Mouse (Mus musculus) heart, embryonic 10.5 days (tissue): ENCODE measurements at regions not wholly inside any gene's neighbourhood (a gene's known extent, or its start where the extent isn't known, plus 50 kb on each side); places are given as distances from the start of the nearest gene placed in this dataset.
A peak's percentile ranks its signal among the peaks of the same experiment; 100 is the strongest.
"Not testable (repeated sequence)": the region's sequence is repeated elsewhere in the genome, so short reads cannot be mapped to it uniquely, and the experiment has no call there.

Experiments
- DNase-seq: peaks from one replicate; pipeline ENCODE4 v3.0.0-alpha.2; 2017; ENCODE audit warnings: low spot score
- H3K27ac ChIP-seq: fragments of 300-500 bp; sonication (generic); 2 replicates; pipeline ENCODE4 v1.5.1; 2016; ENCODE audit warnings: mild to moderate bottlenecking
- H3K27me3 ChIP-seq: fragments of 300-500 bp; sonication (generic); 2 replicates; pipeline ENCODE4 v1.6.1; 2016; ENCODE audit warnings: mild to moderate bottlenecking; ENCODE audit not compliant: poor library complexity, insufficient read depth, severe bottlenecking
- H3K36me3 ChIP-seq: fragments of 300-500 bp; sonication (generic); 2 replicates; pipeline ENCODE4 v1.6.1; 2016; ENCODE audit warnings: mild to moderate bottlenecking, moderate library complexity
- H3K4me1 ChIP-seq: fragments of 300-500 bp; sonication (generic); 2 replicates; pipeline ENCODE4 v1.6.1; 2016; ENCODE audit warnings: mild to moderate bottlenecking
- H3K4me3 ChIP-seq: fragments of 300-500 bp; sonication (generic); 2 replicates; pipeline ENCODE4 v1.5.1; 2016; ENCODE audit warnings: mild to moderate bottlenecking, moderate library complexity
- H3K9me3 ChIP-seq: fragments of 300-500 bp; sonication (generic); 2 replicates; pipeline ENCODE4 v1.6.1; 2016; ENCODE audit warnings: mild to moderate bottlenecking, moderate library complexity
- WGBS: fragments of 180-500 bp; shearing (Covaris S2); methylation state at CpG from one replicate; pipeline ENCODE4 v1.1.7; 2016; 5-methylcytosine and 5-hydroxymethylcytosine counted together

DNA sequence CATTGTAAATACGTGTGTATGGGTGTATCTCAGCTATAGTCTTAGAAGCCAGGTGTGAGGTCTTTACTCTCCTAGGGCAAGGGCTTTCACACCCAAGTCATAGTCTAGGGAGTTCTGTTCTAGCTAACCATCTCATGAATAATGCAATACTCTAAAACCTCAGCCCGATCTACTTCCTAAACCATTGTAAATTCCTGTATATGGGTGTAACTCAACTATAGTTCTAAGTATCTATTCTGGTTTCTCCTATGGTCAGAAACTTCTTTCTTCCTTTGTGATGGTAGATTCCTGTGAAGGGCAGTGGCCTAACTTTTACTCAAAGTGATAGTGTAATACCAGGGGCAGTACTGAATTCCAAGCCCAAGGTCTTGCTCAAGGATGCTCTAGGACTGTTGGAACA is 58.7 kb upstream of the Srd5a3 start:
- H3K27ac ChIP-seq, H3K4me1 ChIP-seq, H3K27me3 ChIP-seq, H3K4me3 ChIP-seq, DNase-seq, H3K36me3 ChIP-seq, H3K9me3 ChIP-seq: not testable (repeated sequence)
- 80% methylated on average over 2 of the region's 2 CpGs for WGBS

GRCm38 (mm10) chr5:76080429-76080828 is 59.6 kb upstream of the Srd5a3 start:
- no peak for DNase-seq
- no peak overlapping the region for H3K4me3 ChIP-seq
- no peak overlapping the region for H3K27ac ChIP-seq
- H3K27me3 ChIP-seq = no peaks in the 10 kb centered on the region
- H3K4me1 ChIP-seq = 0 out of 2 replicates have a peak, but pooled peaks cover 11% of the 10 kb centered on the region
- H3K9me3 ChIP-seq = no peaks in the 10 kb centered on the region
- no peaks in the 10 kb centered on the region for H3K36me3 ChIP-seq
- 87% methylated on average over 8 of the region's 8 CpGs for WGBS

- DNase-seq = peak; percentile 75
- Histone ChIP-seq H3K36me3 (no peaks in the 10 kb centered on the region), H3K9me3 (no peaks in the 10 kb centered on the region), H3K27me3 (no peaks in the 10 kb centered on the region), H3K27ac (peak overlapping the region; percentile 66; the same call in 1 of the 2 replicates), H3K4me3 (no peak overlapping the region), H3K4me1 (0 out of 2 replicates have a peak, but pooled peaks cover 13% of the 10 kb centered on the region)
- WGBS = 61% methylated on average over 11 of the region's 11 CpGs
These were observed 60.7 kb upstream of the Srd5a3 start for GRCm38 (mm10) chr5:76079204-76080025.

DNA sequence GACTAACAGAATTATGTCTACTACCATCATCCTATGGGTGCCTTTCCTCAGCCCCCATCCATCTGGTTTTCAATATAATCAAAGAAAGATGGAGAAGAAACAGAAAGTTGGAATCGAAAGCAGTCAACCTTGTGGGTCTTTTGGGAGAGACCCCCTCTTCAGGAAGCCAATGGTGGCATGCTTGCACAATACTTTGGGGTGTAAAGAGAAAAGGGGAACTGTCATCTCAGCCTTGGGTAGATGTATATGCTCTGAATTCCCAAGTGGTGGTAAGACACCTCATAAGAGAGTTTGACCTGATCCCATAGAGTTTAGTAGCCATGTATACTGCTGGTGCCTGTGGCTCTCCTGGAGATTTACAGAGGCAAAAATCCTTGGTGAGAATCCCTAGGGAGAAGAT is 61.6 kb upstream of the Srd5a3 start:
- H3K27me3 ChIP-seq = no peaks in the 10 kb centered on the region
- 0 out of 2 replicates have a peak overlapping the region, but pooled peaks have one; percentile 18 for H3K27ac ChIP-seq
- WGBS = 97% methylated on average over 1 of the region's 1 CpGs

DNA sequence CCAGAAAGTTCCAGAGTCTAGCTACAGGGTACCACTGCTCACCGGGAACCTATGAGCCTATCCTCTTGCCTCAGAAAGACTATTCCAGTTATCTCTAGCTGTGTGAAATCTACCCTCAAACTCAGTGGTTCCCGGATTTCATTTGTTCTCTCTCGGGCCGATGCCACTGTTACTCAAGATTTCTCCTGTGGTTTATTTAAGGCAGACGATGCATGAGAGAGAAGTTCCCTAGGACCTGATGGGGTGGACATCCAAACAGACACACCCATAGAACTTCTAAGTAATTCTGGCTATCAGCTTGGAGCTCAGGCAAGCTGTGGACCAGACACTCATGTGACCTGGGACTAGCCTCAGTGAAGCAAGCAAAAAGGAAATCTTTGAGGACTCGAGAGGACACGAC is 63.8 kb upstream of the Srd5a3 start:
- DNase-seq = no peak
- no peak overlapping the region for H3K4me3 ChIP-seq
- 0 out of 2 replicates have a peak, but pooled peaks cover 13% of the 10 kb centered on the region for H3K4me1 ChIP-seq
- H3K27me3 ChIP-seq = no peaks in the 10 kb centered on the region
- no peaks in the 10 kb centered on the region for H3K36me3 ChIP-seq
- H3K9me3 ChIP-seq = no peaks in the 10 kb centered on the region
- no peak overlapping the region for H3K27ac ChIP-seq
- whole genome bisulfite sequencing = 77% methylated on average over 7 of the region's 7 CpGs

More for the DNA sequence above, 61.6 kb upstream of the Srd5a3 start:
- no peaks in the 10 kb centered on the region for H3K36me3 ChIP-seq
- no peaks in the 10 kb centered on the region for H3K9me3 ChIP-seq
- no peak overlapping the region for H3K4me3 ChIP-seq
- DNase-seq = no peak
- H3K4me1 ChIP-seq = 0 out of 2 replicates have a peak, but pooled peaks cover 13% of the 10 kb centered on the region

DNA sequence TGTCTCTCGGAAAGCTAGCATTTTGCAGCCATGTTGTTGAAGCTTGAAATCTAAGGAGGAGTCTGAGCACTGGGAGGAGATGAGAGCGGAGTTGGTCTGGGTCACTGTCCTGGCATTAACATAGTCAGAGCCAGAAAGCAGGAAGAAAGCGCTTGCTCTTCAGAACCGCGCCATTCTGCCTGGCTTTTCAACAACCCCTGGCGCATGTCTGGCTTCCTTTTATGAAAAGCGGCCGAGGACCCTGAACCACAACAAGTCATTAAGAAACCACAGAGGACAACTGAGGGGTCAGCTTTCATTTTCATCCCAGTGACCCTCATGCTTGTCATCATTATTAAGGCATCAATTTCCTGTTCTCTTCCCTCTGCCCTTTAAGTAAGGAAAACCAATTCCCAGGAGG is 64.7 kb upstream of the Srd5a3 start:
- no peaks in the 10 kb centered on the region for H3K27me3 ChIP-seq
- H3K36me3 ChIP-seq = no peaks in the 10 kb centered on the region
- no peak for DNase-seq
- 66% methylated on average over 8 of the region's 8 CpGs for WGBS
- 0 out of 2 replicates have a peak overlapping the region, but pooled peaks have one; percentile 52 for H3K27ac ChIP-seq
- 0 out of 2 replicates have a peak, but pooled peaks cover 13% of the 10 kb centered on the region for H3K4me1 ChIP-seq
- no peaks in the 10 kb centered on the region for H3K9me3 ChIP-seq
- H3K4me3 ChIP-seq = no peak overlapping the region

DNA sequence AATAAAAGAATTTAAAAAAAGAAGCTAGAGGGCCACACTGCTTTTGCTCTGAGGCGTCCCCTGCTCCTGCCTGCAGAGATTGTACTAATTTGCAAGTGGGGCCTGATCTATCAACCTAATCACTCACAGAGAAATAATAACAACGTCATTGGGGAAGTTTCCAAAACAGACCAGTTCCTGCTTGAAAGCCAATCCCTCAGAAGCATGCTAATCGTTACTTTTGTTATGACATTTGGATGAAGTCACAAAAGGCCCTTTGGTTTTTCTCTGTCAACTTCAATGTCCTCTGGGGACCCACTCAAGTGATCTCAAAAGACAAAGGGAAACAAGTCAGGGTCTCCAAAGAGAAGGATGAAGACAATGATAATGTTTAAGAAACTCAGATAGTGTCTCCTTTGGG is 72.2 kb upstream of the Srd5a3 start:
- peak overlapping the region; percentile 39; the same call in 1 of the 2 replicates for H3K27ac ChIP-seq
- 38% methylated on average over 3 of the region's 3 CpGs for WGBS
- no peak for DNase-seq
- no peak overlapping the region for H3K4me3 ChIP-seq
- H3K27me3 ChIP-seq = no peaks in the 10 kb centered on the region
- no peaks in the 10 kb centered on the region for H3K36me3 ChIP-seq
- peaks cover 53% of the 10 kb centered on the region for H3K4me1 ChIP-seq
- no peaks in the 10 kb centered on the region for H3K9me3 ChIP-seq

DNA sequence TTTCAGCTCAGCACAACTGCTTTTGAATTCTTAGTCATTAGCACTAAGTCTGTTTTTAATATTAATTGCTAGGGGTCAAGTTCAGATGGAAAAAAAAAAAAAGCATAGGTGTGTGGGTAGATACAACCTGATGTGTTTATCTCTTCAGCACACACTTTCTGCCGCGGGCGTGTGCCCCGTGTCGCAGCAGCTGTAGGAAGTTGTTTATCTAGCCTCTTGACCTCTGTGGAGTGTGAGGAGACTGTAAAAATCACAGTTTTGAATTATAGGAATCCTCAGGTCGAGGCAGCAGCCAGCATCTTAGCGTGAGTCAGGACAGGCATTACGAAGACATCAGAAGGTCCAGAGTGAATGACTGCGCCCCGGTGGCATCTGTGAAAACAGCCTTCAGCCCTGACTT is 72.8 kb upstream of the Srd5a3 start:
- H3K27me3 ChIP-seq = no peaks in the 10 kb centered on the region
- H3K4me1 ChIP-seq = peaks cover 53% of the 10 kb centered on the region
- H3K27ac ChIP-seq = peak overlapping the region; percentile 39; the same call in 1 of the 2 replicates
- no peaks in the 10 kb centered on the region for H3K36me3 ChIP-seq
- DNase-seq = no peak
- WGBS = 4% methylated on average over 10 of the region's 10 CpGs
- H3K4me3 ChIP-seq = 0 out of 2 replicates have a peak overlapping the region, but pooled peaks have one; percentile 18
- no peaks in the 10 kb centered on the region for H3K9me3 ChIP-seq

GRCm38 (mm10) chr5:76065789-76066188 is 74.3 kb upstream of the Srd5a3 start:
- 8% methylated on average over 4 of the region's 4 CpGs for WGBS
- no peaks in the 10 kb centered on the region for H3K36me3 ChIP-seq
- H3K27ac ChIP-seq = no peak overlapping the region
- H3K4me1 ChIP-seq = peaks cover 53% of the 10 kb centered on the region
- peak; percentile 79 for DNase-seq
- no peak overlapping the region for H3K4me3 ChIP-seq
- no peaks in the 10 kb centered on the region for H3K9me3 ChIP-seq
- no peaks in the 10 kb centered on the region for H3K27me3 ChIP-seq

DNA sequence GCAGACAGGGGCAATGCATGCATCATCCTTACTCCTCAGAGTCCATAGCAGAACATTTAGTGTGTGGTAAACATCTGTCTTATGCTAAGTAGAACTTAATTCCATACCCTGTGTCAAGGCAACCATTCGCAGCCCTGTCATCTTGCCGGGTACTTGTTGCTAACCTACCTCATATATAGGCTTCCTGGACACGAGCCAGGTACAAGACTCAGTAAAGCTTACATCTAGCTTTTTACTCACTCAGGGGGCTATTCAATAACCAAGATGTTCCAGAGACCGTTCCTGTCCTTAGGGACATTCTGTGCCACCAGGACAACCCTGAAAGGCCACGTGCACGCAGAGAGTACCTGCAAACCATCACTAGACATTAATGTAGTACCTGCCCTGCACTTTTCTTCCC is 74.8 kb upstream of the Srd5a3 start:
- WGBS = 55% methylated on average over 6 of the region's 6 CpGs
- no peaks in the 10 kb centered on the region for H3K9me3 ChIP-seq
- H3K4me1 ChIP-seq = peaks cover 53% of the 10 kb centered on the region
- H3K27ac ChIP-seq = no peak overlapping the region
- H3K36me3 ChIP-seq = no peaks in the 10 kb centered on the region
- no peak for DNase-seq
- H3K27me3 ChIP-seq = no peaks in the 10 kb centered on the region
- H3K4me3 ChIP-seq = no peak overlapping the region

- Histone ChIP-seq H3K27me3 (no peaks in the 10 kb centered on the region), H3K27ac (0 out of 2 replicates have a peak overlapping the region, but pooled peaks have one; percentile 59), H3K4me1 (peaks cover 51% of the 10 kb centered on the region), H3K9me3 (no peaks in the 10 kb centered on the region), H3K4me3 (no peak overlapping the region), H3K36me3 (no peaks in the 10 kb centered on the region)
- 40% methylated on average over 5 of the region's 5 CpGs for WGBS
- no peak for DNase-seq
These were observed 75.4 kb upstream of the Srd5a3 start for GRCm38 (mm10) chr5:76064686-76065085.

GRCm38 (mm10) chr5:76063473-76063872 is 76.6 kb upstream of the Srd5a3 start:
- 8% methylated on average over 6 of the region's 6 CpGs for whole genome bisulfite sequencing
- DNase-seq = peak; percentile 82
- Histone ChIP-seq H3K4me1 (peaks cover 50% of the 10 kb centered on the region), H3K36me3 (no peaks in the 10 kb centered on the region), H3K27ac (peak overlapping the region; percentile 59), H3K9me3 (no peaks in the 10 kb centered on the region), H3K4me3 (no peak overlapping the region), H3K27me3 (no peaks in the 10 kb centered on the region)

DNA sequence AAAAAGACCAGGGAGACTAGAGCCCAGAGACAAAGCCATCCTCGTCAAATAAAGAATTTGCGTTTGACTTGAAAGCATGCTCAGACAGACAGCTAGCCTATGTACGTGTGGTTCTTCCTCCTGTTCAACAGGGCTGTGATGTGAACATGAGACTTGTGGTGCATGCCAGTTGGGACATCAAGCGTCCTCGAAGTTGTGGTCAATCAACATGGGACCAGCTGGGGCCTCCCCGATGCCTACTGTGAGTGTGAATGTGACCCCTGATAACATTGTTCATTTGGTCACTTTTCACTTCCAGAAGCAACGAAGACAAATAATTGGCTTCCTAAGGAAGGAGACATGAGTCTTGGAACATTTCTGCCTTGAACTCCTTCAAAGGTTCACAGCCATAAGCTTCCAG is 79.8 kb upstream of the Kdr start:
- no peaks in the 10 kb centered on the region for H3K36me3 ChIP-seq
- H3K4me1 ChIP-seq = peaks cover 2% of the 10 kb centered on the region; the same call in 1 of the 2 replicates
- no peaks in the 10 kb centered on the region for H3K9me3 ChIP-seq
- 58% methylated on average over 7 of the region's 7 CpGs for whole genome bisulfite sequencing
- DNase-seq = no peak
- no peak overlapping the region for H3K4me3 ChIP-seq
- no peaks in the 10 kb centered on the region for H3K27me3 ChIP-seq
- no peak overlapping the region for H3K27ac ChIP-seq
